Mouse (Mus musculus): ENCODE data around the gene Apoa2. TPM values are rescaled to one million over a fixed set of nuclear protein-coding genes. Genes with fewer than 3 reads are reported as not detected.

Gene Apoa2
- polyA plus RNA-seq, 1 experiment: not detected

DNA sequence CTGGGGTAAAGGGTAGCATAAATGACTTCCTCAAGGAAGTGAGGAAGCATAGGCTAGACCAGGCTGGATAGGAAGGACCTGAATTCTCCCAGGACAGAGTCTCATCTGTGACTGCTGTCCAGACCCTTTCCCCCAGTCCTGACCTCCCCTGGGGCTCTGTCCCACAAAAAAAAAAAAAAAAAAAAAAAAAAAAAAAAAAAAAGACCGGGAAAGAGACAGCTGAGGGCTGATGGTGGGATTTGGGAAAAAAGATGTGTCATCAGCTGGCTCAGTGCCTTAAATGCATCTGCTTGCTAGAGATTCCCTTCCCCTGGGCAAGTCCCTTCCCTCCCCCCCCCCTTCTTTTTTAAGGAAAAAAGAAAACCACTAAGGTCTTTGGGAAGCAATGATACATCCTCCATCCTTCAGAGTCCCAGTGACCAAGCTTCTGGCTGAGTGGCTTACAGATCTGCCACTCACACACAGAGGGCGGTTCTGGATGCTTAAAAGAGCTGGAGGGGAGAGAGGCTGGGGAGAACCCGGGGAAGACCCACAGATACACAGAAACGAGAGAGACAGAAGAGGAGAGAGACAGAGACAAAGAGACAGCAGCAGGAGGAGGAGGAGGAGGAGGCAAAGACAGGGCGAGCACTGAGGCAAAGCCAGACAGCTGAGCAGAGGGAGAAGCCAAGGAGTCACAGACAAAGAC, 25.2 kb downstream of the Apoa2 start, which contains the start of gene Adamts4:
Gene Adamts4 (plus strand): TSS at position 509 of the 688 bp plus-strand sequence.
- peaks cover 5% of the 10 kb centered on the region for H3K36me3 ChIP-seq (ENCODE audit: control insufficient read depth, insufficient read depth)
- peaks cover 18% of the 10 kb centered on the region for H3K79me2 ChIP-seq (ENCODE audit: control insufficient read depth, insufficient read depth)
- H3K79me3 ChIP-seq (ENCODE audit: low read depth): peaks cover 15% of the 10 kb centered on the region
- TF ChIP-seq MYOD1 (IDR thresholded peaks at IDR 0.05; ENCODE audit: control insufficient read depth, insufficient read length, low read depth): peak; percentile 57
- no peak for TF ChIP-seq MYOG (IDR thresholded peaks at IDR 0.05; ENCODE audit: control insufficient read depth, extremely low read depth, insufficient read length)
- TF ChIP-seq USF1 (IDR thresholded peaks at IDR 0.05; ENCODE audit: low read depth): no peak
- TF ChIP-seq CEBPB (IDR thresholded peaks at IDR 0.05; ENCODE audit: low read depth): no peak
- H3ac ChIP-seq (ENCODE audit: control insufficient read depth, insufficient read length, low read depth): peak within 1 kb of the TSS; percentile 72
- H3K27me3 ChIP-seq (ENCODE audit: control insufficient read depth, insufficient read depth, insufficient read length): no peaks in the 10 kb centered on the region
- peak within 1 kb of the TSS; percentile 29 for H3K4me3 ChIP-seq (ENCODE audit: insufficient read depth, poor library complexity, severe bottlenecking)

DNA sequence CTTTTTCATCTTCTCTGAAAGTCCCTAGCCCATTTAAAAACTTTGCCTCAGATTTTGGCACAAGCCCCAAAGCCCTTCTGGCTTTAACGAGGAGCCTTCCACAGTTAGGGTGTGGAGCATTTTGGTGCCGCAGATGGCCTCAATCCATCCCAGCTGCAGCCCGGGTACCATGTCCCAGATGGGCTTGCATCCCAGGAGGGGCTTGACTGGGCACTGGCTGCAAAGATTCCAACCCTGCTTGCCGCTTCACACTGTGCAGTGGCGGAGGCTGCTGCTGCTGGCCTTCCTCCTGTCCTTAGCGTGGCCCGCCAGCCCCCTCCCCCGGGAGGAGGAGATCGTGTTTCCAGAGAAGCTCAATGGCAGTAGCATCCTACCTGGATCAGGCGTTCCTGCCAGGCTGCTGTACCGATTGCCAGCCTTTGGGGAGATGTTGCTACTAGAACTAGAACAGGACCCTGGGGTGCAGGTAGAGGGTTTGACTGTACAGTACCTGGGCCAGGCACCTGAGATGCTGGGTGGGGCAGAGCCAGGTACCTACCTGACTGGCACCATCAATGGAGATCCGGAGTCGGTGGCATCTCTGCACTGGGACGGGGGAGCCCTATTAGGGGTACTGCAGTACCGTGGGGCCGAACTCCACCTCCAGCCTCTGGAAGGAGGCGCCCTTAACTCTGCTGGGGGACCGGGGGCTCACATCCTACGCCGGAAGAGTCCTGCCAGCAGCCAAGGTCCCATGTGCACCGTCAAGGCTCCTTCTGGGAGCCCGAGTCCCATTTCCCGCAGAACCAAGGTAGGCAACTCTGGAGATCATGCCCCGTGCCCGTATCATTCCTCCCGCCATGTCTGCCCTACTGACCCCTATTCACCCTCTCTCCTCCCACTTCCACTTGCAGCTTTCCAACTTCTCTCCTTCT, 26.1 kb downstream of the Apoa2 start, which contains the start of gene Ndufs2:
Gene Ndufs2 (minus strand): TSS at position 709 of the 914 bp plus-strand sequence.
- H3K79me2 ChIP-seq (ENCODE audit: control insufficient read depth, insufficient read depth): peaks cover 9% of the 10 kb centered on the region
- H3K36me3 ChIP-seq (ENCODE audit: control insufficient read depth, insufficient read depth): peaks cover 5% of the 10 kb centered on the region
- H3K4me3 ChIP-seq (ENCODE audit: insufficient read depth, poor library complexity, severe bottlenecking): peak within 1 kb of the TSS; percentile 29
- peak within 1 kb of the TSS; percentile 72 for H3ac ChIP-seq (ENCODE audit: control insufficient read depth, insufficient read length, low read depth)
- H3K27me3 ChIP-seq (ENCODE audit: control insufficient read depth, insufficient read depth, insufficient read length): no peaks in the 10 kb centered on the region
- H3K79me3 ChIP-seq (ENCODE audit: low read depth): peaks cover 8% of the 10 kb centered on the region
- TF ChIP-seq MYOG (IDR thresholded peaks at IDR 0.05; ENCODE audit: control insufficient read depth, extremely low read depth, insufficient read length) (no peak), CEBPB (IDR thresholded peaks at IDR 0.05; ENCODE audit: low read depth) (no peak)

DNA sequence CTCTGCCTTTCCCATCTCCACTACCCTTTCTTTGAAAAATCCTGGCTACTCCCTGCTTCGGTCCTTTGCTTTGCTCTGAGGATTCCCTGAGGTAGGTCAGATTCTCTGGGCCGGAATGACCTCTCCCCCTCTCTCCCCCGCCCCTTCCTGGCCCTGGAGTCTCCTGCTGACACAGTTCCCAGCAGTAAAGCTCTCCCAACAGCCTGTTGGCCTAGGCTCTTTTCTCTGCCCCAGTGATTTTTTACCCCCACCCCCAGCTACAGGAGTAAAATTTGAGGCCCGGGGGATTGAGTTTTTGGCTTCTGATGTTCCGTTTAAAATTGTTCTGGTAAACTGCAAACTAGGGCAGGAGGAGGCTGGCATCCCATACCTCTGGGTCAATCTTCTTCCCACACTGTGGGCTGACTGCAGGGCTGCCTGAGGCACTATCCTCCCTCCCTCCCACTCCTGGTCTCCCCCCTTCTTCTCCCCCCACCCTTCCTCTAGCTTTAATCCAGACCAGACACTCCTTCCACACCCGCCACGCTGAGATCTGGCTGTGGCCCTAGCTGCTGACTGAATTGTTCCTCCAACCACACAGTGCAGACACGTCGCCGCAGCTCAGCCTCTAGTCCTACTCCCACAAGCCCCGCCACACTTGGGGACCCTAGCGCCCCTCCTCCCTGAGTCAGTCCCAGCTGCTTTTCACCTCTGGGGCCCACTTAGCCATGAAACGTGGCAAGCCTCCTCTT, 26.9 kb downstream of the Apoa2 start:
- TF ChIP-seq MYOG (IDR thresholded peaks at IDR 0.05; ENCODE audit: control insufficient read depth, extremely low read depth, insufficient read length): no peak
- H3K36me3 ChIP-seq (ENCODE audit: control insufficient read depth, insufficient read depth): peaks cover 5% of the 10 kb centered on the region
- H3ac ChIP-seq (ENCODE audit: control insufficient read depth, insufficient read length, low read depth): peak overlapping the region; percentile 72
- H3K27me3 ChIP-seq (ENCODE audit: control insufficient read depth, insufficient read depth, insufficient read length): no peaks in the 10 kb centered on the region
- peaks cover 1% of the 10 kb centered on the region for H3K79me2 ChIP-seq (ENCODE audit: control insufficient read depth, insufficient read depth)
- H3K4me3 ChIP-seq (ENCODE audit: insufficient read depth, poor library complexity, severe bottlenecking): peak overlapping the region; percentile 29
- H3K79me3 ChIP-seq (ENCODE audit: low read depth): peaks cover under 1% of the 10 kb centered on the region

DNA sequence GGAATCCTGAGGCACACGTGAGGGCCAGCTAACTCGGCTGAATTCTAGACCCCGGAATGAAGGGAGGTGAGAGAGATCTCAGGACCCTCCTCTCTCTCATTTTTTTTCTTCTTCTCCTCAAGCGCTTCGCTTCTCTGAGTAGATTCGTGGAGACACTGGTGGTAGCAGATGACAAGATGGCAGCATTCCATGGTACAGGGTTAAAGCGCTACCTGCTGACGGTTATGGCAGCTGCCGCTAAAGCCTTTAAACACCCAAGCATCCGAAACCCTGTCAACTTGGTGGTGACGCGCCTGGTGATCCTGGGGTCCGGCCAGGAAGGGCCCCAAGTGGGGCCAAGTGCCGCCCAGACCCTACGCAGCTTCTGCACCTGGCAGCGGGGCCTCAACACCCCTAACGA, 27.6 kb downstream of the Apoa2 start:
- H3K27me3 ChIP-seq (ENCODE audit: control insufficient read depth, insufficient read depth, insufficient read length): no peaks in the 10 kb centered on the region
- H3K79me3 ChIP-seq (ENCODE audit: low read depth): no peaks in the 10 kb centered on the region
- no peak overlapping the region for H3ac ChIP-seq (ENCODE audit: control insufficient read depth, insufficient read length, low read depth)
- H3K36me3 ChIP-seq (ENCODE audit: control insufficient read depth, insufficient read depth): peaks cover 5% of the 10 kb centered on the region
- no peak for TF ChIP-seq USF1 (IDR thresholded peaks at IDR 0.05; ENCODE audit: low read depth)
- TF ChIP-seq MYOG (IDR thresholded peaks at IDR 0.05; ENCODE audit: control insufficient read depth, extremely low read depth, insufficient read length): no peak
- TF ChIP-seq CEBPB (IDR thresholded peaks at IDR 0.05; ENCODE audit: low read depth): no peak
- TF ChIP-seq MYOD1 (IDR thresholded peaks at IDR 0.05; ENCODE audit: control insufficient read depth, insufficient read length, low read depth): no peak
- no peak for TF ChIP-seq MAX (IDR thresholded peaks at IDR 0.05)
- TF ChIP-seq FOSL1 (IDR thresholded peaks at IDR 0.05; ENCODE audit: insufficient read depth, low read length, poor library complexity, severe bottlenecking): no peak
- no peak for TF ChIP-seq CTCF (IDR thresholded peaks at IDR 0.05; ENCODE audit: control insufficient read depth, insufficient read depth, insufficient read length)
- no peak overlapping the region for H3K4me3 ChIP-seq (ENCODE audit: insufficient read depth, poor library complexity, severe bottlenecking)
- H3K79me2 ChIP-seq (ENCODE audit: control insufficient read depth, insufficient read depth): no peaks in the 10 kb centered on the region

DNA sequence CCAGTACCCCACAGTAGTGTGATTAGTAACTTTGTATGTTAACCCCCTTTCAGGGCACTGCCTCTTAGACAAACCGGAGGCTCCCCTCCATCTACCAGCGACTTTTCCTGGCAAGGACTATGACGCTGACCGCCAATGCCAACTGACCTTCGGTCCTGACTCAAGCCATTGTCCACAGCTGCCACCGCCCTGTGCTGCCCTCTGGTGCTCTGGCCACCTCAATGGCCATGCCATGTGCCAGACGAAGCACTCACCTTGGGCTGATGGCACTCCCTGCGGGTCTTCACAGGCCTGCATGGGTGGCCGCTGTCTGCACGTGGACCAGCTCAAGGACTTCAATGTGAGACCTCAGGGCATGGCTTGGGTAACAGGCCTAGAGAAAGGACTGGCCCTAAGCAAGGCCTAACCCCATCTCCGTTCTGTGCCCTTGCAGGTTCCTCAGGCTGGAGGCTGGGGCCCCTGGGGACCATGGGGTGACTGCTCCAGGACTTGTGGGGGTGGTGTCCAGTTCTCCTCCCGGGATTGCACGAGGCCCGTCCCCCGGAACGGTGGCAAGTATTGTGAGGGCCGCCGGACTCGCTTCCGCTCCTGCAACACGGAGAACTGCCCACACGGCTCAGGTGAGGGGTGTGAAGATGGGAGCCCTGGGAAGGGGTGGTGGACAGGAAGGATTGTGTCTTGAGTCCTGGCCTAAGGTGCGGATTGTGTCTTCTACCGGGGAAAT, 31.4 kb downstream of the Apoa2 start:
- Histone ChIP-seq H3K4me3 (ENCODE audit: insufficient read depth, poor library complexity, severe bottlenecking) (no peak overlapping the region), H3K27me3 (ENCODE audit: control insufficient read depth, insufficient read depth, insufficient read length) (no peaks in the 10 kb centered on the region), H3ac (ENCODE audit: control insufficient read depth, insufficient read length, low read depth) (no peak overlapping the region), H3K79me2 (ENCODE audit: control insufficient read depth, insufficient read depth) (no peaks in the 10 kb centered on the region), H3K79me3 (ENCODE audit: low read depth) (no peaks in the 10 kb centered on the region), H3K36me3 (ENCODE audit: control insufficient read depth, insufficient read depth) (peaks cover 9% of the 10 kb centered on the region)
- no peak for TF ChIP-seq MAX (IDR thresholded peaks at IDR 0.05)
- no peak for TF ChIP-seq CTCF (IDR thresholded peaks at IDR 0.05; ENCODE audit: control insufficient read depth, insufficient read depth, insufficient read length)
- no peak for TF ChIP-seq CEBPB (IDR thresholded peaks at IDR 0.05; ENCODE audit: low read depth)
- no peak for TF ChIP-seq MYOG (IDR thresholded peaks at IDR 0.05; ENCODE audit: control insufficient read depth, extremely low read depth, insufficient read length)
- no peak for TF ChIP-seq USF1 (IDR thresholded peaks at IDR 0.05; ENCODE audit: low read depth)
- no peak for TF ChIP-seq FOSL1 (IDR thresholded peaks at IDR 0.05; ENCODE audit: insufficient read depth, low read length, poor library complexity, severe bottlenecking)
- TF ChIP-seq MYOD1 (IDR thresholded peaks at IDR 0.05; ENCODE audit: control insufficient read depth, insufficient read length, low read depth): no peak
